Mouse (Mus musculus): ENCODE results near the gene Uhrf1. TPM values are rescaled to one million over a fixed set of nuclear protein-coding genes. Genes with fewer than 3 reads are reported as not detected.

Gene Uhrf1
- polyA plus RNA-seq, 1 experiment from 2014 or later: 331 TPM

DNA sequence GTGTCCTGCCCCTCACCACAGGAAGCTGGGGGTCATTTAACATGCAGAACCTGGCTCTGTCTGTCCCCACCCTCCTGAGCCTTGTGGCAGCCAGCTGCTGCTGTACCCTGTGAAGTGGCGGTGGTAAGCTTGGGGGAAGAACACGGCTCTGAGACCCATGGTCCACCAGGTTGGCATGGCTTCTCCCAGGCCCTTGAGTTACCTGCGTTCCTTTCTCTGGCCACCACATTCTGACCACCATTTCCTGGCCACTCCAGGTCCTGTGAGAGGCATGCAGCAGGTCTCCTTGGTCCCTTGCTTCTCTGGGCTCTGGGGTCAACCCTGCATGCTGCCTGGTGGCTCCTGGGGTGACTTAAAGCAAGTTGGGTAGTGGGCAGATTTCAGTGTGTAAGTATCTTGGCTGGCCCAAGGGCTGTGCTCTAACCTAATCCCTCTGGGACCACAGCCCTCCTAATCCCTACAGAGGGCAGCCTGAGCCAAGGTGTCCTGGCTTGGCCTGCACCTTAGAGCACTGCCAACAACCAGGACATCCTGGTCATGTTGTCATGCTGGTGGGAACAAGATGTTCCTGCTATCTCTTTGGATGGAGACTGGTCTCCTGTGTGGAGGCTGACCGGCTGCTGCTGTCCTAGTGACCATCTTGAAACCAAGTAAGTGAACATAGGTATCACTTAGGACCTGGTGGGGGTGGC is 10.4 kb upstream of the Uhrf1 start, which contains the start of gene Plin3:
Plin3 (minus strand) TSS at position 343 of the 692 bp plus-strand sequence.
- WGBS: 90% methylated on average over 4 of the region's 4 CpGs
- Histone ChIP-seq H3K4me1 (peaks cover 49% of the 10 kb centered on the region), H3K9me3 (no peaks in the 10 kb centered on the region), H3K4me3 (peak within 1 kb of the TSS; percentile 57), H3K27me3 (ENCODE audit: poor library complexity, severe bottlenecking) (no peaks in the 10 kb centered on the region), H3K27ac (peak within 1 kb of the TSS; percentile 92), H3K36me3 (replicated peaks) (0 out of 2 replicates have a peak, but pooled peaks cover 1% of the 10 kb centered on the region)
- DNase-seq (ENCODE audit: extremely low spot score, low spot score): no peak

DNA sequence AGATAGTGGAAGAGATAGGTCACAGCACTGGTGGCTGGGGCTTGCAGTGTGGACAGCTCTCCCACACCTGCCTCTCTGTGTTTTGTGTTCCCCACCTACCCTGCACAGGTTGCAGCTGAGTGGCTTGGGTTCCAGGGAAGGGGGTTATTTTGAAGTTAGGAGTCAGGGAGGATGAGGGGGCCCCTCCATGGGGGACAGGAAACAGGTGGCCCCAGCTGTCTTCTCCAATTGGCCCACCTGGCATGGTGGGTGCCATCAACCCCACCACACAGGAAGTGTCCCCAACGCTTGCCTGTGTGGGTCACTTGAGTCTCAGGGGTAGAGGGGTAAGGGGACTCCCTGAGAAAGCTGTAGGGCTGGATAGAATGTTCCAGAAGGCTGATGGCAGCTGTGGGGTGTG is 9.8 kb upstream of the Uhrf1 start:
- Histone ChIP-seq H3K4me3 (no peak overlapping the region), H3K9me3 (no peaks in the 10 kb centered on the region), H3K27ac (no peak overlapping the region), H3K36me3 (replicated peaks) (no peaks in the 10 kb centered on the region), H3K4me1 (peaks cover 43% of the 10 kb centered on the region), H3K27me3 (ENCODE audit: poor library complexity, severe bottlenecking) (no peaks in the 10 kb centered on the region)
- 92% methylated on average over 1 of the region's 1 CpGs for WGBS
- no peak for DNase-seq (ENCODE audit: extremely low spot score, low spot score)

DNA sequence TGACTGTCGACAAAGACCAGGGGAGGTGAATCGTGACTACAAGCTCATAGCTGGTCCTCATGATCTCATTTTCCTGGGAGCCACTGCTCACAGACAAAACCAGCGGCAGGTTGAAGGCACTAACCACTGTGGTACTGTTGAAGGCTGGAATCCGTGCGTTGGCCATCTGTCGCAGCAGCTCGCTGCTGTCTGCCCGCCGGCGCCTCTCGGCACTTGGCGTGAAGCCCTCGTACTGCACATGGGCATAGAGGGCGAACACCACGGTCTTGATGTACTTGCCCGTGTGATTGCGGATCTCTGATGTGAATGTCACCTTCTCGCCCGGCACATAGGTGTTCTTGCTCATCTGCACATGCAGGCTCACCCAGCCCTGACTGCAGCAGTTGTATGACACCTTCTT is 8.9 kb upstream of the Uhrf1 start:
- H3K27me3 ChIP-seq (ENCODE audit: poor library complexity, severe bottlenecking): no peaks in the 10 kb centered on the region
- no peaks in the 10 kb centered on the region for H3K36me3 ChIP-seq (replicated peaks)
- H3K27ac ChIP-seq: no peak overlapping the region
- 90% methylated on average over 19 of the region's 19 CpGs for WGBS
- DNase-seq (ENCODE audit: extremely low spot score, low spot score): no peak
- no peak overlapping the region for H3K4me3 ChIP-seq
- H3K4me1 ChIP-seq: peaks cover 33% of the 10 kb centered on the region
- H3K9me3 ChIP-seq: no peaks in the 10 kb centered on the region

DNA sequence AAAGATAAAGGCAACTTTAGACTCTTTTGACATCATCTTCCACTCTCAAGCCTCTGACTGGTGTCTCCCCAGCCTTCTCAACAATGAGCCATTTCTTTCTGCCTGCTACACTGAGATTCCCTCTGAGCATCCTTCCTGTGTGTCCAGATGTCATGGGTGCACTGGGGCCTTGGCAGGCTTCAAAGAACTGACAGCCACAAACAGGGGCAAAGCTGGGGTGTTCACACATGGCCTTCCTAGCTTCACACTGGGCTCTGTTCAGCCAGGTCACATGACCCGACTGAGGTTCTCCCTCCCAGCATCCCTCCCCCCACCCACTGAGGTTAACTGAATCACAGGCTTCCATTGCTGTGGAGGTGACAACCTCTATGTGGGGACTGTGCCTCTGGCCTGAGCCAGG is 6.9 kb upstream of the Uhrf1 start:
- no peak overlapping the region for H3K4me3 ChIP-seq
- 67% methylated on average over 1 of the region's 1 CpGs for WGBS

DNA sequence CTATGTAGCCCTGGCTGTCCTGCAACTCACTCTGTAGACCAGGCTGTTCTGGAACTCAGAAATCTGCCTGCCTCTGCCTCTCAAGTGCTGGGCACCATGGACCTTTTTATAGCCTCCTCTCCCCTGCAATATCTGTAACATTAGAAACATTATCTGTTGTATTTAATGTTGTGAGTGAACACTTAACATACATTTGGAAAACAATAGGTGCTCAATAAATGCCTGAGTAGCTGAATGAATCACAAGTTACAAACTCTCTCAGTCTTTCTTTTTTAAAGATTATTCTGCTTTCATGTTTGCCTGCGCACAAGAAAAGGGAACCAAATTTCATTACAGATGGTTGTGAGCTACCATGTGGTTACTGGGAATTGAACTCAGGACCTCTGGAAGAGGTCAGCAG is 4.9 kb upstream of the Uhrf1 start:
- H3K4me1 ChIP-seq: peaks cover 11% of the 10 kb centered on the region
- H3K27me3 ChIP-seq (ENCODE audit: poor library complexity, severe bottlenecking): no peaks in the 10 kb centered on the region
- DNase-seq (ENCODE audit: extremely low spot score, low spot score): no peak
- no peaks in the 10 kb centered on the region for H3K9me3 ChIP-seq
- no peaks in the 10 kb centered on the region for H3K36me3 ChIP-seq (replicated peaks)
- H3K4me3 ChIP-seq: no peak overlapping the region
- whole genome bisulfite sequencing: 100% methylated on average over 1 of the region's 1 CpGs
- H3K27ac ChIP-seq: no peak overlapping the region

More for the DNA sequence above, 6.9 kb upstream of the Uhrf1 start:
- no peaks in the 10 kb centered on the region for H3K27me3 ChIP-seq (ENCODE audit: poor library complexity, severe bottlenecking)
- DNase-seq (ENCODE audit: extremely low spot score, low spot score): no peak
- H3K4me1 ChIP-seq: peaks cover 14% of the 10 kb centered on the region
- H3K27ac ChIP-seq: no peak overlapping the region
- H3K9me3 ChIP-seq: no peaks in the 10 kb centered on the region
- H3K36me3 ChIP-seq (replicated peaks): no peaks in the 10 kb centered on the region

DNA sequence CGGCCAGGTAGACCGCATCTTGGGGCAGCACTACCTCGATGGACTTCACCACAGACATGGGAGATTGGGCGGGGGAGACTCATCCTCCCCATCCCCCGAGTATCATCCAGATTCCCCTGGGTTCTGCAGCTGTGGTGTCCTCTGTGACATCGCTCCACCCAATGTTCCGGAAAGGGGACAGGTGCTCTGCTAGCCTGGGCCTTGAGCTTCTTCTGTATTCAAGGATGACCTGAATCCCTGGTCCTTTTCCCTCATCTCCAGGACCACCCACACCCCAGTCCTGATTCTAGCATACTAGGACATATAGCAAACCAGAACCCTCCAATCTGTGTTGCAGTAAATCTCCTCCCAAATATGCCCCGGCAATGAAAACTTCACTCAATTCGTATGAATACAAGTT is 2.9 kb upstream of the Uhrf1 start, which contains the start of gene Arrdc5:
Arrdc5 (minus strand) TSS at position 101 of the 400 bp plus-strand sequence.
- no peaks in the 10 kb centered on the region for H3K9me3 ChIP-seq
- no peak within 1 kb of the TSS for H3K4me3 ChIP-seq
- H3K27me3 ChIP-seq (ENCODE audit: poor library complexity, severe bottlenecking): no peaks in the 10 kb centered on the region
- H3K4me1 ChIP-seq: peaks cover 24% of the 10 kb centered on the region
- DNase-seq (ENCODE audit: extremely low spot score, low spot score): no peak
- H3K27ac ChIP-seq: no peak within 1 kb of the TSS
- 94% methylated on average over 9 of the region's 9 CpGs for WGBS
- H3K36me3 ChIP-seq (replicated peaks): peaks cover 5% of the 10 kb centered on the region

DNA sequence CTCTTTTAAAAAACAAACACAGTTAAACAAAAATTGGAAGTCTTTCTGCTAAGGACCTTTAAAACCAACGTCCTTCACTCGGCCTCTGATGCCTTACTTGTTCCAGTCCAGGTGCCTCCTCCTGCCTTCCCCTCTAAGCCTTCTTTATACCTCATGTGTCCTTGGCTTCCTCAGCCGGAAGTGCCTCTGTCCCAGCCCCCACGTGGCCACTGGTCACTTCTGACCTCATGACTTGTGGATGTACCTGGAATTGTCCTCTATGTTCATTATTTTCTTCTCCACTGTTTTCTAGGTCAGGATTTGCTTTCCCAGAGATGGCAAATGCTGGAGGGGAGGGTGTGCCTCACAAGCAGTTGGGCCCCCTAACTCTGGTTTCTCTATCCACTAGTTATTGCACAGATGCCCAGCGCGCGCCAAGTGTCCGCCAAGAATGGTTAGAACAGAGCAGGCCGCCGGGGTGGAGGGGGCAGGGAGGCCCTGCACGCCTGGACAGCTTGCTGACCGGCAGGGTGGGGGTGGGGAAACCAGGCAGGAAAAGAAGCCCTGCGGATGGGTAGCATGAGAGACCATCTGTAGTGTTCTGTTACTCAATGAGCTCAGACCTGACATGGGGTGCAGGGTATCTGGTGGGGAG is 641 bp upstream of the Uhrf1 start:
- Histone ChIP-seq H3K9me3 (no peaks in the 10 kb centered on the region), H3K4me1 (peaks cover 47% of the 10 kb centered on the region), H3K4me3 (peak overlapping the region; percentile 70), H3K27me3 (ENCODE audit: poor library complexity, severe bottlenecking) (no peaks in the 10 kb centered on the region), H3K27ac (peak overlapping the region; percentile 99), H3K36me3 (replicated peaks) (peaks cover 28% of the 10 kb centered on the region)
- DNase-seq (ENCODE audit: extremely low spot score, low spot score): peak; percentile 73
- 27% methylated on average over 13 of the region's 13 CpGs for WGBS

DNA sequence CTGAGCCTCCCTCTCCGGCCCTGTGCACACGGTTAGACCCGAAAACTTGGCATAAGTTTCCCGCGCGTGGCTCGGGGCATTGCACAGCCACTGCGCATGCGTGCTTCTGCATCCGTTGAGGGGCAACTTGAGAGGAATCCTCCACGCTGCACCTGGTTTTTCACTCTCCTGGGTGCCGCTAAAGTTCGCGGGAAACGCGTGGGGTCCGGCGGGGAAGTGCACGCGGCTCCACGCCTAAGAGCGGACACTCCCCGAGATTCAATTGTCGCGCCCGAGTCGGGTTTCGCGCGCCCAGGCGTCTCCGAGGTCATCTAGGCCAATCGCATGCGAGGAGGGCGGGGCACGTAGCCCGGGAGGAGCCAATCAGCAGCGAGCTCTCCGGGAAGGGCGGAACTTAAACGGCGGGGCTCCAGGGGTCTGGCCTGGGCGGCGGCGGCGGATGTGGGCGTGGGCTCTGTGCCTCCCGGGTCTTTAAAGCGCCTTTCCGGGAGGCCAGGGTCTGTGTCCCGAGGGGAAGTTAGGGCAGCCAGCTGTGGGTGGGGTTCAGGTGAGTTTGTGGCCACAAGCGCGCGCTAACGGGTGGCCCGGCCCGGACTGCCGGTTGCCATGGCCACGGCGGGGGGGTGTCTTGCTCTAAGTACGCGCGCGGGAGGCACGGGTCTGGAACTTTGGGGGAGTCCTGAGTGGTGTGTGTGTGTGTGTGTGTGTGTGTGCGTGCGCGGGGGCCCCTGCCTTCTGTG is 896 bp downstream of the Uhrf1 start:
- peak overlapping the region; percentile 70 for H3K4me3 ChIP-seq
- WGBS: under 1% methylated on average over 68 of the region's 68 CpGs
- no peaks in the 10 kb centered on the region for H3K27me3 ChIP-seq (ENCODE audit: poor library complexity, severe bottlenecking)
- peaks cover 63% of the 10 kb centered on the region for H3K4me1 ChIP-seq
- peaks cover 43% of the 10 kb centered on the region for H3K36me3 ChIP-seq (replicated peaks)
- H3K27ac ChIP-seq: peak overlapping the region; percentile 99
- no peaks in the 10 kb centered on the region for H3K9me3 ChIP-seq
- DNase-seq (ENCODE audit: extremely low spot score, low spot score): peak; percentile 98

DNA sequence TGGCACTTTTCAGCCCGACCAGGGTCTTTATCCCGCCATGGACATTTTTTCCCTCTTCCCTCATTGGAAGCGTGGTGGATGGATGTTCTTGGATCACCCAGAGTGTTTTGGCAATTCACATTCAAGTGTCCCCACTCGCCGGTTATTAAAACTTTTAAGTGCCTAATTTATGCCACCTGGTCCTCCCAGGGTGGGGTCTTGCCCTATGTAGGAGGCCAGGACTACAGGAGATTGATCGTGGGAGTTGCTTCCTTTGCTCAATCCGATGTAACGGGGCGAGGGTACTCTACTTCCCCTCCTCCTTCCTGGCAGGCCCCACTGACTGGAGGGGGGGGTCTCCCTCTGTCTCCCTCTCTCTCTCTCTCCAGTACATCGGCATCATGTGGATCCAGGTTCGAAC is 1.6 kb downstream of the Uhrf1 start:
- Histone ChIP-seq H3K4me3 (peak overlapping the region; percentile 70), H3K9me3 (no peaks in the 10 kb centered on the region), H3K27ac (peak overlapping the region; percentile 99), H3K4me1 (peaks cover 63% of the 10 kb centered on the region), H3K27me3 (ENCODE audit: poor library complexity, severe bottlenecking) (no peaks in the 10 kb centered on the region), H3K36me3 (replicated peaks) (peaks cover 50% of the 10 kb centered on the region)
- no peak for DNase-seq (ENCODE audit: extremely low spot score, low spot score)
- WGBS: 23% methylated on average over 11 of the region's 11 CpGs

DNA sequence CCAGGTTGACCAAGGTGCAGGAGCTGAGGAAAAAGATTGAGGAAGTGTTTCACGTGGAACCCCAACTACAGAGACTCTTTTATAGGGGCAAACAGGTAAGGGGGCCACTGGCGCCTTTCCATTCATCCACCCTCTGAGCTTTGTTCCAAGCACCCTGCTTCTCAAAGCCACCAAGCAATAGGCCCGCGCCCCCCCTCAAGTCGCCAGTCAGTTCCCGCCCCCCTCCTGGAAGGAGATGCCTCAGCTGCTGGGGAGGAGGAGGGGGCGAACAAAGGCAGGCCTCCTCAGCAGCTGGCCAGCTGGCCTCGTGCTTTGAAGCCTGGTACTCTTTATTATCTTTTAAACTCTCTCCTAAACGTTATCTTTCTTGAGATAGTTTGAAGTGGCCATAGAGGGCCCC is 2.0 kb downstream of the Uhrf1 start:
- no peaks in the 10 kb centered on the region for H3K27me3 ChIP-seq (ENCODE audit: poor library complexity, severe bottlenecking)
- WGBS: 41% methylated on average over 9 of the region's 9 CpGs
- no peak for DNase-seq (ENCODE audit: extremely low spot score, low spot score)
- peaks cover 63% of the 10 kb centered on the region for H3K4me1 ChIP-seq
- peak overlapping the region; percentile 70 for H3K4me3 ChIP-seq
- H3K9me3 ChIP-seq: no peaks in the 10 kb centered on the region
- H3K36me3 ChIP-seq (replicated peaks): peaks cover 54% of the 10 kb centered on the region
- peak overlapping the region; percentile 99 for H3K27ac ChIP-seq

DNA sequence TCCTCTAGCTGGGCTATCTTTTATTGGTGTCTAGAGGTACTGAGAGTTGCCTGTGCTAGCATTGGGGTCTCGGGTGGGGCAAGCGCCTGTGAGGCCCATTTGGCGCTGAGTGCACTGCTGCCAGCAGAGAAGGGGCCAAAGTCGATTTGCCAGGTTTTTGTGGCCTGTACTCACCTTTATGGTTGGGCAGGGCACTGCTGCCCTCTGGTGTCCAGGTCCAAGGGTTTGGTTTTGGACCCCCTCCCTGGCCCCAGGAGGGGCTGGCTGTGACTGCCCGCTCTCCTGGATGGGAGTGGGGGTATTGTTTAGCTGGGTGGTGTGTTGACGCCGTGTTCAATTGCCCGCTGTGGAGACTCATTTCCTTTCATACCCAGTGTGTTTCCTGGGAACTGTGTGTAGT is 2.7 kb downstream of the Uhrf1 start:
- DNase-seq (ENCODE audit: extremely low spot score, low spot score): no peak
- Histone ChIP-seq H3K9me3 (no peaks in the 10 kb centered on the region), H3K36me3 (replicated peaks) (peaks cover 61% of the 10 kb centered on the region), H3K4me3 (peak overlapping the region; percentile 70), H3K27ac (peak overlapping the region; percentile 99), H3K27me3 (ENCODE audit: poor library complexity, severe bottlenecking) (no peaks in the 10 kb centered on the region), H3K4me1 (peaks cover 63% of the 10 kb centered on the region)
- 77% methylated on average over 8 of the region's 8 CpGs for WGBS

DNA sequence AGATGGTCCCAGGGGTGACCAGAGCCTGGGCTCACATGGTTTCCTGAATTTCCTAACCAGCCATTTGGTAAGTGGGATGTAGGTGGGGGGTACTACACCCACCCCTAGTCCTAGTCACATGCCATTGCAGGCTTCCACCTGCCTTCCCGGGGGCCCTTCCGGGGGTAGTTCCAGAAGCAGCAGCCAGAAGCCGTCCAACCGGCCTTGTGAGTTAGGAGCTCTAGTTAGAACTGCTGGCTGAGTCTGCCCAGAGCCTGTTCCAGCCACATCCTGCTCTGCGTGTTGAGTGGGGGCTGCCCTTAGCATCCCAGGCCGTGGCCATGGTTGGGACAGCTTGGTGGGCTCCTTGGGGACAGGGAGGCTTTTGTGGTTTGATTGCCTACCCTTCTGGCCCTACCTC is 5.0 kb downstream of the Uhrf1 start:
- WGBS: 89% methylated on average over 6 of the region's 6 CpGs
- no peak for DNase-seq (ENCODE audit: extremely low spot score, low spot score)

More for the DNA sequence above, 5.0 kb downstream of the Uhrf1 start:
- H3K27me3 ChIP-seq (ENCODE audit: poor library complexity, severe bottlenecking): no peaks in the 10 kb centered on the region
- H3K9me3 ChIP-seq: no peaks in the 10 kb centered on the region
- H3K4me1 ChIP-seq: peaks cover 53% of the 10 kb centered on the region
- H3K4me3 ChIP-seq: no peak overlapping the region
- peaks cover 84% of the 10 kb centered on the region for H3K36me3 ChIP-seq (replicated peaks)
- H3K27ac ChIP-seq: no peak overlapping the region
